In genomic region chr5:149428810-149429255, GRCm38 (mm10) we compare ENCODE assay signal across 8 mouse cellular contexts. TPM values are rescaled to one million over a fixed set of nuclear protein-coding genes. Genes with fewer than 3 reads are reported as not detected.
DNase-seq lines count a peak whose midpoint lies in the region; ATAC-seq and TF ChIP-seq lines count a peak whose summit lies in the region.

No protein-coding gene starts in this region.

- H3K9me3 ChIP-seq in hindbrain, embryonic 16.5 days (ENCODE audit: control insufficient read depth, low read length), result no peaks in the 10 kb centered on the region
- H3K9me3 ChIP-seq in liver, embryonic 11.5 days (ENCODE audit: control insufficient read depth, low read length), result no peaks in the 10 kb centered on the region
- H3K9me3 ChIP-seq in midbrain, postnatal 0 days (ENCODE audit: low read length), result no peaks in the 10 kb centered on the region

- no peaks in the 10 kb centered on the region for H3K27me3 ChIP-seq in hindbrain, embryonic 16.5 days (replicated peaks; ENCODE audit: control insufficient read depth, insufficient read depth, low read length)
- no peaks in the 10 kb centered on the region for H3K27me3 ChIP-seq in liver, embryonic 11.5 days (replicated peaks; ENCODE audit: control insufficient read depth, insufficient read depth, low read length)
- no peaks in the 10 kb centered on the region for H3K27me3 ChIP-seq in midbrain, postnatal 0 days (ENCODE audit: insufficient read depth, low read length)

- H3K9ac ChIP-seq in hindbrain, embryonic 16.5 days (ENCODE audit: low read depth, low read length), result no peak overlapping the region
- H3K9ac ChIP-seq in liver, embryonic 11.5 days (ENCODE audit: low read depth, low read length), result peak overlapping the region; percentile 59
- no peak overlapping the region for H3K9ac ChIP-seq in midbrain, postnatal 0 days (replicated peaks; ENCODE audit: low read length, poor library complexity, severe bottlenecking)

- peak; percentile 59 for ATAC-seq in hindbrain, embryonic 16.5 days
- ATAC-seq in liver, embryonic 11.5 days (replicated peaks; ENCODE audit: low FRiP score), result 0 out of 2 replicates have a peak, but pooled peaks have one; percentile 22
- ATAC-seq in midbrain, postnatal 0 days (ENCODE audit: low FRiP score), result no peak
- ATAC-seq in erythroblast, adult 5-6 weeks (replicated peaks; ENCODE audit: low FRiP score, poor library complexity, severe bottlenecking), result no peak

- H3K36me3 ChIP-seq in hindbrain, embryonic 16.5 days (ENCODE audit: control insufficient read depth, insufficient read depth, low read length), result no peaks in the 10 kb centered on the region
- H3K36me3 ChIP-seq in liver, embryonic 11.5 days (ENCODE audit: control insufficient read depth, insufficient read depth, low read length), result no peaks in the 10 kb centered on the region
- H3K36me3 ChIP-seq in midbrain, postnatal 0 days (ENCODE audit: insufficient read depth, low read length), result no peaks in the 10 kb centered on the region

- WGBS in hindbrain, embryonic 16.5 days, result 38% methylated on average over 2 of the region's 2 CpGs
- WGBS in liver, embryonic 11.5 days, result 50% methylated on average over 2 of the region's 2 CpGs
- 29% methylated on average over 2 of the region's 2 CpGs for WGBS in midbrain, postnatal 0 days

- DNase-seq in MEL-GATA-1-ER (ENCODE audit: extremely low read depth, low read depth), result peak; percentile 33
- DNase-seq in cerebellum, adult 9-10 months, result peak; percentile 78
- DNase-seq in gastrocnemius, postnatal 10 days, result peak; percentile 82
- peak; percentile 42 for DNase-seq in liver, embryonic 11.5 days (ENCODE audit: low spot score)
- peak; percentile 71 for DNase-seq in midbrain, postnatal 0 days (ENCODE audit: low spot score)
- peak; percentile 74 to 83 for DNase-seq in thymus, postnatal 36 days

- H3K4me3 ChIP-seq in hindbrain, embryonic 16.5 days (ENCODE audit: low read length), result no peak overlapping the region
- H3K4me3 ChIP-seq in liver, embryonic 11.5 days (ENCODE audit: low read depth, low read length), result no peak overlapping the region
- H3K4me3 ChIP-seq in midbrain, postnatal 0 days (ENCODE audit: low read depth, low read length), result no peak overlapping the region

- H3K27ac ChIP-seq in hindbrain, embryonic 16.5 days (ENCODE audit: low read depth, low read length), result peak overlapping the region; percentile 59
- peak overlapping the region; percentile 85 for H3K27ac ChIP-seq in liver, embryonic 11.5 days (ENCODE audit: low read depth, low read length)
- H3K27ac ChIP-seq in midbrain, postnatal 0 days (ENCODE audit: low read depth, low read length), result no peak overlapping the region

- H3K4me1 ChIP-seq in hindbrain, embryonic 16.5 days (ENCODE audit: control insufficient read depth, insufficient read depth, low read depth, low read length), result peaks cover 12% of the 10 kb centered on the region
- peaks cover 18% of the 10 kb centered on the region for H3K4me1 ChIP-seq in liver, embryonic 11.5 days (replicated peaks; ENCODE audit: control insufficient read depth, insufficient read depth, low read length)
- peaks cover 10% of the 10 kb centered on the region; the same call in 1 of the 2 replicates for H3K4me1 ChIP-seq in midbrain, postnatal 0 days (ENCODE audit: insufficient read depth, low read length)

- H3K4me2 ChIP-seq in hindbrain, embryonic 16.5 days (ENCODE audit: low read length), result no peak overlapping the region
- peak overlapping the region; percentile 55; the same call in 1 of the 2 replicates for H3K4me2 ChIP-seq in liver, embryonic 11.5 days
- no peak overlapping the region for H3K4me2 ChIP-seq in midbrain, postnatal 0 days (ENCODE audit: low read depth, low read length, poor library complexity, severe bottlenecking)

- no peak for TF ChIP-seq CTCF in midbrain, postnatal 0 days (IDR thresholded peaks at IDR 0.05)

RNA-seq across cellular contexts. Expression of gene Tex26, which starts 10.6 kb away (rescaled TPM):
- total RNA-seq in gastrocnemius, postnatal 10 days (2021), result under 1 TPM in 1 of 2 experiments, not detected in 1; 0.27 TPM
- polyA plus RNA-seq in hindbrain, embryonic 16.5 days (2015; fragmentation: Nextera tagmentation; extraction: Ambion mirVana), result 0.82 and 1.4 TPM in 2 replicates
- polyA plus RNA-seq in liver, embryonic 11.5 days (2014; fragmentation: Nextera tagmentation; extraction: Ambion mirVana), result 0.48 and 0.62 TPM in 2 replicates
- total RNA-seq in midbrain, postnatal 0 days (2014; rRNA removed), result 0.76 and 1.9 TPM in 2 replicates
- 1.3 and 1.4 TPM in 2 replicates for polyA plus RNA-seq in midbrain, postnatal 0 days (2015; fragmentation: Nextera tagmentation; extraction: Ambion mirVana)
- not detected in 2 replicates for total RNA-seq in erythroblast, adult 5-6 weeks (2015; ENCODE audit: low replicate concordance)
- not detected in 2 replicates for total RNA-seq in erythroblast, adult 5-6 weeks (2017; ENCODE audit: low replicate concordance)

RNA-seq across cellular contexts. Expression of gene Medag, which starts 17.3 kb away (rescaled TPM):
- 10 to 100 TPM; 19.6 to 21.6 TPM for total RNA-seq in gastrocnemius, postnatal 10 days (2021)
- 6.4 and 6.5 TPM in 2 replicates for polyA plus RNA-seq in hindbrain, embryonic 16.5 days (2015; fragmentation: Nextera tagmentation; extraction: Ambion mirVana)
- 0.75 and 1.2 TPM in 2 replicates for polyA plus RNA-seq in liver, embryonic 11.5 days (2014; fragmentation: Nextera tagmentation; extraction: Ambion mirVana)
- 2.6 and 3.4 TPM in 2 replicates for total RNA-seq in midbrain, postnatal 0 days (2014; rRNA removed)
- polyA plus RNA-seq in midbrain, postnatal 0 days (2015; fragmentation: Nextera tagmentation; extraction: Ambion mirVana), result 1.3 and 2.1 TPM in 2 replicates
- not detected in 2 replicates for total RNA-seq in erythroblast, adult 5-6 weeks (2015; ENCODE audit: low replicate concordance)
- total RNA-seq in erythroblast, adult 5-6 weeks (2017; ENCODE audit: low replicate concordance), result not detected in 2 replicates

Comparison
In these comparisons a context has a peak if more than half of its experiments do, and no peak if none do; other contexts are left out.
1. ATAC-seq: peak in hindbrain, embryonic 16.5 days (single experiment) and liver, embryonic 11.5 days (single experiment); none in midbrain, postnatal 0 days (single experiment) and erythroblast, adult 5-6 weeks (single experiment).
2. Peak in every context shown above with its lines, with median percentiles within 50 percentile points of each other: DNase-seq.